Mouse (Mus musculus) fat pad, adult 2 months (tissue): Measurements from ENCODE around the gene Kir3dl2.
"Not testable (repeated sequence)": the region's sequence is repeated elsewhere in the genome, so short reads cannot be mapped to it uniquely, and the experiment has no call there.

ENCODE experiments used
- DNase-seq: peaks from one replicate; pipeline ENCODE4 v3.0.0-alpha.2; 2011; ENCODE audit warnings: low read depth, low spot score; ENCODE audit errors: extremely low read depth

Kir3dl2 gene

GRCm38 (mm10) chrX:136543956-136544355, at the start of gene Kir3dl2:
TSS of gene Kir3dl2 (minus strand) at chrX:136544056.
- DNase-seq, result not testable (repeated sequence)

- DNase-seq, result no peak
Observed at GRCm38 (mm10) chrX:136590897-136591257, 47.0 kb upstream of the Kir3dl2 start.

GRCm38 (mm10) chrX:136590199-136590896, 46.5 kb upstream of the Kir3dl2 start, which contains the start of gene Tceal3:
TSS of gene Tceal3 (plus strand) at chrX:136590842.
- DNase-seq, result no peak

- no peak for DNase-seq
Observed at GRCm38 (mm10) chrX:136584617-136585016, 40.8 kb upstream of the Kir3dl2 start.

- DNase-seq, result not testable (repeated sequence)
Observed at GRCm38 (mm10) chrX:136569094-136569493, 25.2 kb upstream of the Kir3dl2 start.

- DNase-seq, result not testable (repeated sequence)
Observed at GRCm38 (mm10) chrX:136517699-136518098, 26.2 kb downstream of the Kir3dl2 start, which contains the start of gene Kir3dl1. TSS of gene Kir3dl1 (plus strand) at chrX:136517999.
